Mouse (Mus musculus): ENCODE data around the gene 1700057G04Rik. TPM values are rescaled to one million over a fixed set of nuclear protein-coding genes. Genes with fewer than 3 reads are reported as not detected.

1700057G04Rik gene
- total RNA-seq (2021): not detected
- long read RNA-seq, experiment 1: 0 reads
- long read RNA-seq, experiment 2: 0 reads

DNA sequence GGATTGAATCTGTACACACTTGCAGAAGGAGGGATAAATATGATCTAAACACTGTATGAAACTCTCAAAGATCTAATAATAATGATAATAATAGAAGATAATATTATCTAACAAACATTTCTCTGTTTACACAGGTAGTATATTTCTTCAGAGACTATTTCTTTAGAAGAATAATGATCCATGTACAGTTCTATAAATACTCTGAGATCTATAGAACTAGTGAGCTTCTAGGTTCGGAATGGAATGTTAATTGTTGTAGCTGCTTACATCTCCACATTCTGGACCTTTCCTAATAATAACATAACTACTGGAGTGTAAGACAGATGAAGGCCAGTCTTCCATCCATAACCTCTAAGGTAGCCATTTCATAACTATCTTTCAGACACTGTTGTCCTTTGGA is at the start of gene 1700057G04Rik:
1700057G04Rik (plus strand) TSS at position 301 of the 400 bp plus-strand sequence.
- no peak for DNase-seq

DNA sequence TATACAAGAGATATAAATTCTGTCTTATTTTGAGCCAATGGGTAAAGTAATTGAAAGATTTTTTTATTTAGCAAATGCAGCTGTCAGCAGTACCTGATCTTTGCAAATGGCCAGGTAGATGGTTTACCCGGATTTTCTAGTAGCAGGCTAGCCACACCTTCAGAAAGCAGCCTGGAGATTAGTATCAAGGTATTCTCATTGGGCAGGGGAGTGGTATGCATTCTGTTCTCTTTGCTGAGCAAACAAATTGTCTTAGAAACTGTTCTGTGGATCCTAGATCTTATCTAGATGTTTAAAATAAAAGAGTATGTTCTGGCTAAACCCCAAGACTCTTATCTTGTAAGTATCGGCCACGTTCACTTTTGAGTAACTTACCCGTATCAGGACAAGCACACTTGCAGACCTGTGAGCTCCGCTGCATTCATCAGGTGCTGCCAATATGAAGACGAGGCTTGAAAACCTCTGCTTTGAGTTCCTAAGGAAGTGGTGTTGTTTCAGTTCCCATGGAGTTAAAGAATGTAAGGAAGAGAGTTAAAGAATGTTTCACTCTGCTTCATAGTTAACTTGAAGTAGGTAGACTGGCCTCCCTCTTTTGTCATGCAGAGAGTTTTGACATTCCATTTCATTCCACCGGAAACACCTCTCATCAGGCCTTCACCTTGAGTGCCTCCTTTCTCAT is 48.6 kb upstream of the 1700057G04Rik start:
- DNase-seq: no peak

DNA sequence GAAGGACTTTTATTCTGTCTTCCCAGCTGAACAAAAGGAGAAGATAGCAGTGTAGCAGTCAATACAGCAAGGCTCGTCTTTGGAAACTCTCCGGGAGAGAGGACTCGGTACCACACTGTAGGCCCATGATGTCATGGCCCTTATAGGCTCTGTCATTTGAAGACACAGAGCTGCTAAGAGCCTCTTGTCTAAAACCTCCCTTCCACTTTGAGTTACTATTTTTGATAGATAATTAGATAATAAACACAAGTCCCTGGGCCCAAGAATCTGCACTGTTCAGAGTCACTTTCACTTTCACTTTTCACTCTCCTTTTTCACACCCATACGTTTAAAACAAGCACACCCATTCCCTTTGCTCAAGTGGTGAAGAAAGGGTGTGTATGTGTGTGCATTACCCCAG is 43.5 kb upstream of the 1700057G04Rik start:
- no peak for DNase-seq

DNA sequence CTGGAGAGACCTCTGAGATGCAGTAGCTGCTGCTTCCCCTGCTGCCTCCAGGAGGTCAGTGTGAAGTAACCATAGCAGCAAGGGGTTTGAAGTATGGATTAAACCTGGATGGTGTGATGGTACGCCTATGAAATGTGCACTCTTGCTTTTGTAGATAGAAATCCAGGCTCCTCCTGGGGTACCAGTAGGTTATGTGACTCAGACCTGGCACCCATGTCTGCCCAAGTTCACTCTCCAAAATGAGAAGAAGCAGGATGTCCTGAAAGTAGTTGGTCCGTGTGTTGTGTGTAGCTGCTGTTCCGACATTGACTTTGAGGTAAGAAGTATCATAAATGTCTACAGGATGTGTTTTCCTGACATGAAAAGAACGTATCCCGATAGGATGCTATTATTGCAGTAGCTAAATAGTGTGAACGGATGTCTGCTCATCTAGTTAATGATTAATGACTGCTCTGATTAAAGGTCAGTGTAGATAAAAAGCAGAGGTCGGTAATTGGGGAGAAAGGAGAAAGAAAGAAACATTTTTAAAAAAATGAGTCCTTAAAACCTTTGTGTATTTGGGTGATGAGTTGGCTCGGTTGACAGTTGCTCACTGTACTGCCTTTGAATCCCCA is 42.5 kb upstream of the 1700057G04Rik start:
- DNase-seq: no peak

DNA sequence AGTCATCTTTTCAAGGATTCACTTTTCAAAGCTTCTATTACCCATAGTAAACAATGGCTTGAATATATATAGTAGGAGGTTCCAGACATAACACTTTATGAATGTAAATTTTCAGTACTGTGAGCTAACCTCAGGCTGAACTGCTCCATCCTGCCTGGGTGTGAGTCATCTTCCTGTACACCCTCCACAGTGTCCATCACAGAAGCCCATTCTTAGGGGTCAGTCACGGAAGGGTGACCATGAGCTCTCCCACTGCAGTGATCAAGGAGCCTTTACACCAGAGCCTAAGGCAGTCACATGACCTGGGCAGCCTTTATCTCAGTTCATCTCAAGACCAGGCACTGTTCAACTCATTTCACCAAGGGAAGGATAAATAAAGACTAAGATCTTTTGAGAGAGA is 41.4 kb upstream of the 1700057G04Rik start:
- no peak for DNase-seq

DNA sequence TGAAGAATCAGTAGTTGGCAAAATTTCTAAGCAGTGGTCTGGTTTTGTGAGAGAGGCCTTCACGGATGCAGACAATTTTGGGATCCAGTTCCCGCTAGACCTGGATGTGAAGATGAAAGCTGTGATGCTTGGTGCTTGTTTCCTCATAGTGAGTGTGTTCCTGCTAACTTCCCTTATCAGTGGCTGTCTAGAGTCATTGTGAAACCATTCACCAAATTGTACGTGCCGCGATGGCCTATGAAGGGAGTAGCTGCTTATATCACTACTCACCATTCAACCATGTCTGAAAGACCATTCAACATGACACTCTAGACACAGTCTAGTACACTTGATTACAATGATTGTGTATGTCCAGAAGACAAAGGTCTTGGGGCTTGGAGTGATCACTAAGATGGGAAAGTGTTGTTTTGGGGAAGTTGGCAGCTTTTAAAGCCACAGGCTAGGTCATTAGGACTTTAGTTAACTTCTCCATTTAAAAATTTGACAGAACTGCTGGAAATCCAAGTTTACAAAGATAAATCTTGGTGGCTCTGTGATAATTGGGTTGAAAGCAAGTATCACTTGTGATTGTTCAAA is 39.3 kb upstream of the 1700057G04Rik start:
- no peak for DNase-seq

DNA sequence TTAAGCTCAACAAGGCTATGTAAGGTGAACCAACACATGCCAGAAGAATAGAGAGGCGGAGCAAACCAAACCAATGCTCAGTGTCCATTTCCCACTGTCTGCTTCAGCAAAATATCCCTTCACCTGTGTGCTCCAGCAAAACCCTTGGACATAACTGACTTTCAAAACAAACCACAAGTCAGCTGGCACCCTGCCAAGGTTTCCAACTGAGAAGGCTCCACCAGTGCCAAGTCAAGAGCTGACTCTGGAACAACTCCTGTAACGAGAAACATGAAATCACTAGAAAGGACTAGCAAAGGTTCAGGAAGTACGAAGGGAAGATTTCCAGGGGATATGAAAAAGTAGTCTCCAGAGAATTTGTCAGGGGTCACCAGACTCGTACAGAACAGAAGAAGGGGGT is 38.2 kb upstream of the 1700057G04Rik start:
- peak; percentile 86 to 89 for DNase-seq

DNA sequence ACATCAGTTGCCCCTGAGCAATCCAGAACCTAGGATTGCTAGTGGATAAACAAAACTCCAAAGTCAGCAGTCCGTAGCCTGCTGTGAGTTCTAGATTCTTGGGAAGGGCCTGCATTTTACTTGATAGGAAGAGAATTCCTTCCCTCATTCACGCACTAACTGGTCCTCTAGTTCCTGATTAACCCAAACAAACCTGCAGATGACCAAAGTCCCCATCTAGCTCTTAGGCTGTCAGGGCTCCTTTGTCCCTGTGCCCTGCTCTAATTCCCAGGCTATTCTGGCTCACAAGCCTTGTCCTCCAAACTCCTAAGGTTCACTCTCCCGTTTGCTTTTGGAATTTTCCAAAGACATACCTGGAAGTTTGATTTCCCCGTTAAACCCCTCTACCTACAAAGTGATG is 36.5 kb upstream of the 1700057G04Rik start:
- no peak for DNase-seq

DNA sequence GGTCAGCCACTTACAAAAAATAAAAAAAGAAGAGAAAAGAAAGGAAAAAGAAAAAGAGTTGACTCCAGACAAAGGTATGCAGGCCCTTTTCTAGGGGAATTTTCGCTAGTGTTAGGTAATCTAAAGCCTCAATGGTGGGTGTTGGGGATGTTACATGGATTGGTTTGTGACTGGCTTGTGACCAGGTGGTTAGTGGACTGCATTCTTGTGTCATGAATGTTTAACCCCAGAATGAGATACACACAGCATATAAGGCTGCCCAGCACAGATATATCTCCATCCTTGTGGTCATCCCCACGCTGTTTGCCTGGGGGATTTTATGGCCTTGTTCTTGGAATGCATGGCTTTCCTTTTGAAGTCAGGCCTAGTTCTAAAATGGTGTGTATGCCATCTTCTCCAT is 35.9 kb upstream of the 1700057G04Rik start:
- DNase-seq: no peak

DNA sequence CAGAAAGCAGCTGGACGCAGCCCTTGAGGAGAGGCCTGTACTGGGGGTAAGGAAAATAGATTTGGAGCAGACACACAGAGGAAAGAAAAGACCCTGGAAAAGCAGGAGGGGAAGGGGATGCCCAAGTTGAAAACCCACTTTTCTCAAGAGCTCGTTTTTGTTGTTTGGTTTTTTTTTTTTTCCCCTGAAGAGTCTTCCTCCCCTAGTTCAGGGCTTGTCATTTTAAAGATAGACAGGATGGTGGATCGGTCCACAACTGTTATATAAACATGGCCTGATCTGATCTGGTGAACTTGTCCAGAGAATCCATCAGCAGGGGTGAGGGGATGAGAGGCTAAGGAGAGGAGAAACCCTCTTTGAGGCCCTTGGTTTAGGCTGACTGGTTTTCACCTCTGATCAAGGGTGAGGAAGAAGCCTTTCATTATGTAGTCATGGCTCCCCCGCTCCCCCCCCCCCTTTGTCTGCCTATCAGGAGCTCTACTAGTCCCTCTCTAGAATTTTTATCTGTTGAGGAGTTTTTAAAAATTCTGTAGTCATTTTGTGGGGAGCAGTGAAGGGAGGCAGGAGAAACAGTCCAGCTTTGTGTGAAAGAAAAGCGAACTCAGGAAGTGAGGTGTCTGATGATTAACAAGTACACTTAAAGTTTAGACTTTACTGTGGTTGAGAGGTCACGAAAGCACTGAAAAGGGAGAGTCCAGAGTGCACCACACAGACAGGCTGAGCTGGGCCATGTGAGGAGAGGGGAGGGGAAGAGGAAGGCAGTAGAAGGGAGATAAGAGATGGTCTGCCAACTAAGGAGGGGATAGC is 35.0 kb upstream of the 1700057G04Rik start:
- no peak for DNase-seq

DNA sequence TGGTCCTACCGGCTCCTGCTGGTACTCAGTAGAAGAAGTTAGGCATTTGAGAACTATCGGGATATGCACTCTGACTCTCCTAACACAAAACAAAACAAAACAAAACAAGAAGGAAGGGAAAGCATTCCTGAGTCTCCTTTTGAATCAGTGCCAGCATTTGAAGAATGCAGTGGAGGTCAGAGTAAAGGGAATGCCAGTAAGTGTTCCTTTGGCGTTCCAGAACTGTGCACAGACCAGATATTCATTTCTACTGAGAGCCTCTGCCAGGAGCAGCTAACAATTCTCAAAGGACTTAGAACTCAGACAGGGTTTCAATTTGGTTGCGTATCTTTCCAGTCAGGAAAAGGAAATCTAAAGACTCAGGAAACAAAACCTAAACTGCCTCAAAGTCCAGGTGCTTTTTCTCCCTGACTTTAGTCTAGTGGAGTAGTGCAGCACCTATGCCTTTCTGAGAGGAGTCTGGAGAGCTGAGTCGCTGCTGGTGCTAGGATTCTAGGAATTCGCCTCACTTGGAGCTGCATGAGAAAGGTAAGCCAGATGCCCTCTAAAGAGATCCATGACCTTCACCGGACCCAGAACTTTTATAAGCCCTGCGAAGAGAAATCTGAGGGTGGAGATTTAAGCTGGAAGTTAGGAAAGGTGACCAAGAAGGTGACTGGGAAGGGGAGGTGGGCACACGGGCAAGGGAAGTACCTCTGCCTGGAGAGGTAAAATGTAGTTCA is 33.5 kb upstream of the 1700057G04Rik start, which contains the start of gene Plscr2:
Plscr2 (plus strand) TSS at position 117 of the 722 bp plus-strand sequence.
- peak in 1 of 2 experiments; percentile 39 for DNase-seq

DNA sequence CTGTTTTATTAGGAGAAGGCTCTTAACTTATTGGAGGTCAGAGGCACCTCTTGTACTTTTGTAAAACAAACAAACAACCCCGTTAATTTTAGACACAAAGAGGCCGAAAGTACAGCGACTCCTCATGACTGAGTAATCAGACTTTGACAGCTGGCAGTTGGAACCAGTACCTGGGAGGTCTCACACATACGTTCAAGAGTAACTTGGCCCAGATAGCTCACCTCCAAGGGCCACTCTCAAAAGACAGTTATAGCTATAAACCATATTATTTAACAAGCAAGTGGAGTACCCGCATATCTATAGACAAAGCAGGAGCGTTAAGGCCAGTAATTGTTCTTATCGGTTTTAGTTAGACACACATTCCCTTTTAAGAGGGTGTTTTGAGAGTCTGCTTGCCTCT is 32.8 kb upstream of the 1700057G04Rik start:
- no peak for DNase-seq

DNA sequence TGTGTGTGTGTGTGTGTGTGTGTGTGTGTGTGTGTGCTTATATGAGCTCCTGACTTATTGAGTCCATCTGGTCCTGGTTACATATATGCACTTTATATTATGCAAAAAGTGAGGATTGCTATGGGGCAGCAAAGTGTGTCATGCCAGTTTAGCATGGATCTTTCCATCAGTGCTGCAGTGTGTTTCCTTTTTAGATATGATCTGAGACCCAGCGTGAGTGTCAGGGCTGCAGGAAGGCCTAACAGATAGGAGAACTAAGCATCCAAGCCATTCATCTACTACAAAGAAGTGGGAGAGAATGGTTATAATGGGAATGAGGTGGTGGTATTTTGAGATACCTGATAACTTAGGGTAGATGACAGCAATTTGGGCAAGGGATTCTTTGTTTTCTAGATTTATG is 29.1 kb upstream of the 1700057G04Rik start:
- DNase-seq: no peak

DNA sequence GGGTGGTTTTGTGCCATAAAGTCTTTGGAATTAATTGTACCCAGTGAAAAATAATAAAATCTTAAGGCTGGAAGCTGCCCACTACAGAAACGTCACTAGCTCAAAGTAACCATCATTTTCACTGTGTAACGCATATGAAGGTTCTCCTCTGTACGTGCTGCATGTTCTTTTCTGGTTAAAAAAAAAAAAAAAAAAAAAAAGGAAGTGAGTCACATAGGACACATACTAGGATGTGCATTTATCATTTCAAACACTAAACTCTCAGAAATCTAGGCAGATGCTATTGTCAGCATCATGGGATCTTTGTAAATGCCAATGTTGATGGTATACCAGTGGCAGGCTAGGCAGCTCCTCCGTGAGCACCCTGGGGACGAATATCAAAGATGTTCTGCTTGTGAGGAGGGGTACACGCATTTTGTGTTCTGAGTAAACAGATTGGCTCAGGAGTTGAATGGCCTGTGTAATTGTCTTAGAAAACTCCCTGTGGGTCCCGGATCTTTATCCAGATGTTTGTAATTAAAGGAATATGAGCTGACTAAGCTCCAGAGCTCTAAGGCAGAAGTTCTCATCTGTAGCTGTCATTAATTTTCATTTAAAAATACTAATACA is 26.5 kb upstream of the 1700057G04Rik start:
- no peak for DNase-seq

DNA sequence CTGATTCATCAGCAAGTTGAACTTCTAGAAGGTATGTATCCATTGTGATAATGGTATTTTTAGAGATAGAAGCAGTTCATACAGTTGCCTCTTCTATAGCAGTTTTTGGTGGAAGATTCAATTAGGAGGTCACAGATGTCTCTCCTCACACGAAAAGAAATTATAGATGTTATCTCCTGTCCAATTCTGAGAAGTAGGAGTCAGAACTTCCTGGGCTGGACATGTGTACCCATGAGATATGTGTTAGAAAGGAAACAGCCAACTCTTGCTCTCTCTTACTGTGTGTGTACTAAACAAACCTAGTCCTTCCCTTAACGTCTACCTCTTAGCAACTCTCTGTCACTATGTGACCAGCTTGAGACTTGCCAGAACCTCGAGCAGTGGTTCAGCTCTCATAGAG is 19.5 kb upstream of the 1700057G04Rik start:
- no peak for DNase-seq

DNA sequence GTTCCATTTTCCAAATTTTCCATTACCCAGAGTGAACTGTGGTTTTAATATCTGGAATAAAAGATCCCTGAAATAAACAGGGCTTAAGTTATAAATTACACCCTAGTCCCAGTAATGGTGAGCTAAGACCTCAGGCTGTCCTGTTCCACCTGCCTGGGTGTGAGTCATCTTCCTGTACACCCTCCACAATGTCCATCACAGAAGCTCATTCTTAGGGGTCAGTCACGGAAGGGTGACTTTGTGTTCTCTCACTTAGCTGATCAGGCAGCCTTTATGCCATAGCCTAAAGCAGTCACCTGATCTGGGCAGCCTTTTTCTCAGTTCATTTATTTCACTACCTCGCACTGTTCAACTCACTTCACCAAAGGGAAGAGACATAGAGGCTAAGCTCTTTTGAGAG is 17.0 kb upstream of the 1700057G04Rik start:
- DNase-seq: no peak

DNA sequence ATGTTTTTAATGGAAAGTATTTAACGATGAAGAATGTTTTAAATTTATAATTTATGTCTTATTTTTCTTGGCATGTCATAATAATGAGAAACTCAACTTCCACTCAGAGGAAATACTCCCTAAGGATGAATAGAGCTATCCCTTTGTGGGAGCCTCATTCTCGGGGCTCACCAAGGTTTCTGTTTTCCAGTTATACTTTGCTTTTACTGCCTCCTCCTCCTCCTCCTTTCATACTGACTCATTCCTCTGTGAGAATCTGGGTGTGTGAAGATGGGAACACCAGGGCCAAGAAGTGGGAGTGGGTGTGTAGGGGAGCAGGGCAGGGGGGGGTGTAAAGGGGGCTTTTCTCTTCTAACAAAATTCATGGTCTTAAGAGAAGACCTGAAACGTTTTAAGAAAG is 16.3 kb upstream of the 1700057G04Rik start:
- no peak for DNase-seq

DNA sequence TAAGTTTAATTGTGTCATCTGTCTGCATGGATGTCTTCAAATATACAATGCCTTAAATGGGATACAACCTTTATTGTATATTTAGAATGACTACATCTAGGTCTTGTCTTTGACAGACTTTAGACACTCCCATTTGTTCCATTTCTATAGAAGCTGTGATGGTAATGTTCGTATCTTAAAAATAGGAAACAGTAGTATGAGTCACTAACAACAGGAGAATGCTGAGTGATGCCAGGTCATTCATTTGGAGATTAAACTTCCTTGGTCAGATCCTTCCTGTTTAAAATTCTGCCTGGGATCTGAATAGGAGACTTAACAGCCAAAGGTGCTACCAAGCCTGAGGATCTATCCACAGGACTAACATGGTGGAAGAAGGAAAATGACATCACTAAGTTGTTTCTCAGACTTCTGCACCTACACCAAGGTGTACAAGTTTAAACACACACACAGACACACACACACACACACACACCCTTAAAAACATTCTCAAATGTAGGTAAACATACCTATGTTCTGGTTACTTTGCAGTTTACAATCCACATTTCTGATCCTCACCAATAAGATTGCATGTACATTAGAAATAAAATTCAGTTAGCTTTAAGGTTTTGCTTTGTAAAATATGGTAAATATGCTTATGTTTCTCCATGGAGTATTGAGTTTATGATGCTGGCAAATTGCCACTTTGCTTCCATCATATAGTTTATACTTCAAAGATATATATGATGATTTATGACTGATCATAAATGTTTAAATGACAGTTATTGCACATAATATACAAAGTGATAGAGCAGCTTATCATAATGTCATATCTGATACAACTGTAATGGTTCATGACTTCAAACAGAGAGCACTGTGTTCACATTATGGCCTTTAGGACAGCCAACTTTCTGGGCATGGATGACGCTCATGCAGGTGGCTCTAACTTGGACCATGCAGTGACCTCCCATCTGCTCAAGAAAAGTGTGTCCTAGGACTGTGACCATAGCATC is 15.3 kb upstream of the 1700057G04Rik start:
- no peak for DNase-seq

DNA sequence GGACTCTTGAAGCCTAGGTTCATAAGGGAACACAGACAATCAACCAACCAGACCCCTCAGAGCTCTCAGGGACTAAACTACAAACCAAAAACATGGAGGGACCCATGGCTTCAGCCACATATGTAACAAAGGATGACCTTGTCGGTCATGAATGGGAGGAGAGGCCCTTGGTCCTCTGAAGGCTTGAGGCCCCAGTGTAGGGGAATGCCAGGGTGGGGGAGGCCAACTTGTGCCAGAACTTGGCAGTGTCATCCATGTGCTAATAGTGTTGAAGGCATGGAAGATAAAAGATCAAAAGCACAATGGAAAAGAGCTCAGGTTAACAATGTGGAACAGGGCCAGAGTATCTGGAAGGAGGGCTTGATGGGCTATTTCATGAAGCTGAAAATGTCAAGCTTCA is 10.9 kb upstream of the 1700057G04Rik start:
- DNase-seq: no peak

DNA sequence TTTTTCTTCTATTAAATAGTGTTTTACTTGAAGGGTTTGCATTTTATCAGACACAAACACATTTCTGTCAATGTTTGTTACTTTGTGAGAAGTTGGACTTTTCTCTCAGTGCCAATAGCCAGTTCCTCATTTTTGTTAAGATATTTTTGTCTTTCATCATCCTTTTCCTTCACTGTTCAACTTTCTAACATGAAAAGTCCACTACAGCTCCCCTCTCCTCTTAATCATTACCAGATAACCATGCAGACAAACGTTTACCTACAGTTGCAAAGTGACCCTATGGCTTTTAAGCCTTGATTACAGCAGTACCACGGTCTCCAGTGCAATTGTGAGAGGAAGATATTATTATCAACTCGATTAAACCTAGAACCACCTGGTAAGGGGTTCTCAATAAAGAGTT is 8.0 kb upstream of the 1700057G04Rik start:
- DNase-seq: no peak
